Mouse (Mus musculus): ENCODE measurements around the gene Adh5.
"Not testable (repeated sequence)": the region's sequence is repeated elsewhere in the genome, so short reads cannot be mapped to it uniquely, and the experiment has no call there.

Gene Adh5

GRCm38 (mm10) chr3:138458441-138458840 is 15.5 kb downstream of the Adh5 start:
- DNase-seq (ENCODE audit: low spot score in 2 of 2) = no peak

- DNase-seq (ENCODE audit: low spot score in 2 of 2) = no peak
These were observed 17.4 kb downstream of the Adh5 start for GRCm38 (mm10) chr3:138460260-138460659.

- no peak for DNase-seq (ENCODE audit: low spot score in 2 of 2)
These were observed 18.9 kb downstream of the Adh5 start for GRCm38 (mm10) chr3:138461832-138462231.

- no peak for DNase-seq (ENCODE audit: low spot score in 2 of 2)
These were observed 20.2 kb downstream of the Adh5 start for GRCm38 (mm10) chr3:138463137-138463536.

DNA sequence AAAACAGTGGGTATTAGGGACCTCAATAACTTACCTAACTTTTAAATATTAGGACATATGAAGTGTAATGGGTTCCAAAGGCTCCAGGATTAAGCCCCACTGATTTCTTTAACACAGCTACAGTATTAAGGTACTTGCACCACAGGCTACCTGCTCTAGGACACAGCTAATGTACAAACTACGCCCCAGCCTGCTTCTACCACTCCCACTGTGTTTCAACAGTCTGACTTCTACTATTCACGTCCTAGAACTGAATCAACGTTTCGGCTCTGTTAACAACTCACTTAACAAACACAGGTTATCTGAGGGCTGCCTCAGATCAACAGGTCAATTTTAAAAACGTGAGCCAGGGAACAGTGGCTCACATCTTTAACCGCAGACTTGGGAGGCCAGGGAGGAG is 20.9 kb downstream of the Adh5 start:
- DNase-seq (ENCODE audit: low spot score in 2 of 2) = no peak

DNA sequence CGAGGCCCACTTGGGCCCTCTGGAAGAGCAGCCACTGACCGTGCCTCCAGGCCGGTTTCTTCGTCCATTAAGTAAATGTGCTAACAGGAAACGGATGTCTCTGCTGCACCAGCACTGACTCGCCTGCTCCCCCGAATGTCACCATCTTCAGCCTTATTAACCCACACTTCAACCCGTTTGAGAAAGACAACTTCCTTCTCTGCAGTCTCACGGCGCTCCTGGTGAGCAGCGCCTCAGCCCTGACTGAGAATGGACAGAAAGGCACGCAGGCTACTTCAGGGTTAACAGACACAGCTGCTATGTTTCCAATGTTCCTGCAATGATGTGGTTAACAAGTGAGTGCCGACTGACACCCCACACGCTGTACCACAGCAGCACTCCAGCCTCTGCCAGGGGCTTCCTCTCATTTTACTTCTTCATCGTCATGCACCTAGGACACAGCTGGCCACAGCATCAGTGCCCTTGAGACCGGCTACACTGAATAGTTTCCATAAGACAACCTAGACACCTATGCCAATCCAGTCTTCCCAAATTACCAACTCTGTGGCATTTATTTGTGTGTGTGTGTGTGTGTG is 21.8 kb downstream of the Adh5 start:
- DNase-seq (ENCODE audit: low spot score in 2 of 2) = no peak

DNA sequence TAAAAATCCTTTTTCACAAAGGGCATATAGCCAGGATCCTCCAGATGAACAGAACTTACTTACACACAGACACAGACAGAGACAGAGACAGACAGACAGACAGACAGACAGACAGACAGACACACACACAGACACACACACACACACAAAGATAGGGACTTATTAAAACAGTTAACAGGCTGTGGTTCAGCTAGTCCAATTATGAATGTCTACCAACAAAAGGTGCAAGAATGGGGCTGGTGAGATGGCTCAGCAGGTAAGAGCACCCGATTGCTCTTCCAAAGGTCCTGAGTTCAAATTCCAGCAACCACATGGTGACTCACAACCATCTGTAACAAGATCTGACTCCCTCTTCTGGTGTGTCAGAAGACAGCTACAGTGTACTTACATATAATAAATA is 23.8 kb downstream of the Adh5 start:
- DNase-seq (ENCODE audit: low spot score in 2 of 2) = not testable (repeated sequence)

- DNase-seq (ENCODE audit: low spot score in 2 of 2) = no peak
These were observed 28.2 kb downstream of the Adh5 start for GRCm38 (mm10) chr3:138471066-138471465.

GRCm38 (mm10) chr3:138479489-138479888 is 36.6 kb downstream of the Adh5 start:
- DNase-seq (ENCODE audit: low spot score in 2 of 2) = no peak

DNA sequence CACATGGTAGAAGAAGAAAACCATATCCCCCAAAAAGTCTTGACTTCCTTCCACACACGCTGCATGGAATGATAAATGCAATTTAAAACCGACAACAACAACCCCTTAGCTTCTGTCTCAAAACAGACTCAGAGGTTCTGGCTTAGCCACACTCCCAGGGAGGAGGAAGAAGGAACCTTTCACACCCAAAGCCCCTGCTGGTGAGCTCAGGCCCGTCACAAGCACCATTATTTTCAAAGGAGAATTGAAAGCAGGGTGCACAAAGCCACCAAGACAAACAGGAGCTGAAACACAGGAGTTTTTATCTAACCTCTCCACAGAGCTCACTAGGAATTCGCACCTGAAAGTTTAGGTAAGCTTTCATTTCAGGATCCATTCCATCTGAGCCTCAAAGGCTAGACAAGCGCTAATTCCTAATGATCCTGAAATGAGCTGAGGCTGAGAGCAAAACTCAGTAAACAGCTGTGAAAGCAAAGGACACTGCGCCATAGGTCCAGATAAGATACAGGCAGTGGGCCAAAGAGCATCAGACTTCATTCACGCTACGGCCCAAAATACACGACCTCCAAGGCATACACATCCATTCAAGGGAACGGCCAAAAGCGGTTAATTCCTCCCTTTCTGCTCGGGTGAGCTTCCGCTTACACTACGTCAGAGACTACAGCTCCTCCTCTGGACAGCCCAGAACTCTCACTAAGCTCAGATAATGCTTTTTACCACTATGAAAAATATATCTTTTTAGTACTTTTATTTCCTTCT is 38.8 kb downstream of the Adh5 start:
- DNase-seq (ENCODE audit: low spot score in 2 of 2) = no peak

GRCm38 (mm10) chr3:138483240-138483639 is 40.3 kb downstream of the Adh5 start:
- no peak for DNase-seq (ENCODE audit: low spot score in 2 of 2)

GRCm38 (mm10) chr3:138488584-138489326 is 45.9 kb downstream of the Adh5 start:
- DNase-seq (ENCODE audit: low spot score in 2 of 2) = peak in 1 of 2 experiments; percentile 61

GRCm38 (mm10) chr3:138489327-138490033 is 46.6 kb downstream of the Adh5 start, which contains the start of gene Metap1:
Metap1 (minus strand) TSS chr3:138489515.
- DNase-seq (ENCODE audit: low spot score in 2 of 2) = peak; percentile 97 to 98

DNA sequence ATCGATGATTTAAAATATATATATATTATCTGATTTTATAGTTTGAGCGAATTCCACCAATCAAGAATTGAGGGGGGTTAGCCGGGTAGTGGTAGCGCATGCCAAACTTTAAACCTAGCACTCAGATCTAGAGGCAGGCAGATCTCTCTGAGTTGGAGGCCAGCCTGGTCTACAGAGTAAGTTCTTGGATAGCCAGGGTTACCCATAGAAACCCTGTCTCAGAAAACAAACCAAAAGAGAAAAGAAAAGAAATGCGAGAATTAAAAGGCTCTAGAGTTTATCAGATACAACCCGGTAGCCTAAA is 47.1 kb downstream of the Adh5 start:
- no peak for DNase-seq (ENCODE audit: low spot score in 2 of 2)

DNA sequence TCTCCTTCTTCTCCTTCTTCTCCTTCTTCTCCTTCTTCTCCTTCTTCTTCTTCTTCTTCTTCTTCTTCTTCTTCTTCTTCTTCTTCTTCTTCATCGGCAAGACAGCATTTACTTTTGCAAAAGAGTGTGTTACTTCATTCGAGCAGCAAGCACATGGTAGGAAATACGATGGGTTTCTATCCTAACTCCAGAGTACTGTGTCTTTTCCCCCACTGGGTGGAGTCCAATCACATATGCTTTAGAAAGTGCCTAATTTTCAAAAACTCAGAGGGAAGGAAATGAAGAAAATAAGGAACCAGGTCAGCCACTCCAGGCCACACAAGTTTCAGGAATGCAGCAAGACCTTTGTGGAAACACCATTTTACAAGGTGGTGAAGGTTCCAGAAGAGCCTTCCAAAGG is 50.8 kb downstream of the Adh5 start:
- no peak for DNase-seq (ENCODE audit: low spot score in 2 of 2)

- no peak for DNase-seq (ENCODE audit: low spot score in 2 of 2)
These were observed 51.7 kb downstream of the Adh5 start for GRCm38 (mm10) chr3:138494565-138494964.

- DNase-seq (ENCODE audit: low spot score in 2 of 2) = no peak
These were observed 52.6 kb downstream of the Adh5 start for GRCm38 (mm10) chr3:138495166-138496145.

DNA sequence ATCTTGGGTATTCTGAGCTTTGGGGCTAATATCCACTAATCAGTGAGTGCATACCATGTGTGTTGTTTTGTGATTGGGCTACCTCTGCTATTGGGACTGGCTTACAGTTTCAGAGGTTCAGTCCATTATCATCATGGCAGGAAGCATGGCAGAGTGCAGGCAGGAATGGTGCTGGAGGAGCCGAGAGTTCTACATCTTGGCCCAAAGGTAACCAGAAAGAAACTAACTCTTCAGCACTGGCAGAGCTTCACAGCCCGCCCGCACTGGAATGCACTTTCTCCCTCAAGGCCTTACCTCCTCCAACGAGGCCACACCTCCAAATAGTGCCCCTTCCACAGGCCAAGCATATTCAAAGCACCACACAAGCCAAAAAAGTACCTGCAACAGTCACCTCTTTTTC is 55.8 kb downstream of the Adh5 start:
- no peak for DNase-seq (ENCODE audit: low spot score in 2 of 2)

- DNase-seq (ENCODE audit: low spot score in 2 of 2) = no peak
These were observed 57.2 kb downstream of the Adh5 start for GRCm38 (mm10) chr3:138499854-138500740.

- no peak for DNase-seq (ENCODE audit: low spot score in 2 of 2)
These were observed 60.9 kb downstream of the Adh5 start for GRCm38 (mm10) chr3:138503754-138504153.

Measured in urinary bladder, postnatal 4 days (tissue).